ENCODE assay signal across 24 mouse cellular contexts in the genomic region with DNA sequence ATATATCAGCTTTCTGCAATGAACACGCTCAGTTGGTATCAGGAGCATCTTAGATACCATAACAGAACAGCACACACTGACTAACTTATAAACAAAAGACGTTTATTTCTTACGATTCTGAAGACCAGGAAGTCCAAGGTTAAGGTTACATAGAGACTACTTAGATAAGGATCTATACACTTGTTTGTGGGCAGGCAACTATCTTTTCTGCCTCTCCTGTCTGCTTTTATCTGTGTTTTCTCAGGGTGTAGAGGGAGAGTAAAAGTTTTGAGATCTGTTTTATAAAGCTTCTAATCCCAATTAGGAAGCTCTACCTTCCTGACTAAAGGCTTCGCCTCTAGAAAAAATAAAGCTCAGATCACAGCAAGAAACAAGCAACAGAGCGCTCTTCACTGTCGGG.
DNase-seq lines count a peak whose midpoint lies in the region; ATAC-seq and TF ChIP-seq lines count a peak whose summit lies in the region.
"Had no signal": no experiment of that assay in that cellular context is flagged by ENCODE, and none has a peak within 500 bp of the region (broad histone marks: within the 10 kb centered on the region; RNA-seq: fewer than 3 reads in every experiment).

No protein-coding gene starts in this region.

- H3K36me3 ChIP-seq in G1E (replicated peaks), result no peaks in the 10 kb centered on the region
- H3K36me3 ChIP-seq in MEL (ENCODE audit: control insufficient read depth in 1 of 2, insufficient read depth in 2 of 2, low read length in 2 of 2), result peaks cover 0 to 6% of the 10 kb centered on the region in 2 experiments; a peak in 2 of 4 replicates

- peak; percentile 40 for ATAC-seq in G1E (ENCODE audit: extremely low read depth, insufficient number of reproducible peaks, low FRiP score, poor library complexity, severe bottlenecking)
- ATAC-seq: activated CD4-positive, CD25-positive, alpha-beta regulatory T cell, adult 4 months; CD4-positive, CD25-positive, alpha-beta regulatory T cell, adult 4 months; Patski had no signal

- TF ChIP-seq EP300 in MEL (IDR thresholded peaks at IDR 0.05; ENCODE audit: low read depth in 1 of 2, low read length in 2 of 2), result peak; percentile 43 to 60; a peak in 3 of 4 replicates

- H3K9ac ChIP-seq in MEL (ENCODE audit: control insufficient read depth, low read depth, low read length, poor library complexity, severe bottlenecking), result no peak overlapping the region

- TF ChIP-seq CTCF in G1E (IDR thresholded peaks at IDR 0.05; ENCODE audit: low read depth, low read length) (no peak), MEL (IDR thresholded peaks at IDR 0.05 in 2 of 3, conservative IDR thresholded peaks at IDR 0.05 in 1 of 3; ENCODE audit: control insufficient read depth in 1 of 3, insufficient read depth in 1 of 3, low read depth in 2 of 3, low read length in 3 of 3, poor library complexity in 1 of 3, severe bottlenecking in 1 of 3) (no peak)

- peaks cover 7% of the 10 kb centered on the region; the same call in 1 of the 2 replicates for H3K27me3 ChIP-seq in G1E (ENCODE audit: insufficient read depth, low read length)
- H3K27me3 ChIP-seq in MEL (ENCODE audit: control insufficient read depth in 1 of 2, insufficient read depth in 2 of 2, low read length in 2 of 2), result no peaks in the 10 kb centered on the region; a peak in 2 of 4 replicates
- H3K27me3 ChIP-seq: CH12.LX had no signal

- no peak overlapping the region for H3K4me3 ChIP-seq in G1E (ENCODE audit: low read depth, low read length)
- H3K4me3 ChIP-seq in MEL (ENCODE audit: control insufficient read depth in 1 of 2, insufficient read depth in 1 of 2, low read depth in 2 of 2, low read length in 2 of 2), result no peak overlapping the region

- no peak overlapping the region for H3K27ac ChIP-seq in MEL (ENCODE audit: control insufficient read depth, low read depth, low read length)

- no peak for TF ChIP-seq RAD21 in MEL (IDR thresholded peaks at IDR 0.05; ENCODE audit: low read depth, low read length)

- H3K4me1 ChIP-seq in G1E (ENCODE audit: insufficient read depth, low read depth, low read length), result peaks cover 6% of the 10 kb centered on the region; the same call in 1 of the 2 replicates
- H3K4me1 ChIP-seq in MEL (ENCODE audit: control insufficient read depth in 1 of 2, insufficient read depth in 2 of 2, low read length in 2 of 2), result peaks cover 0 to 2% of the 10 kb centered on the region in 2 experiments; a peak in 1 of 4 replicates

- no peaks in the 10 kb centered on the region for H3K79me2 ChIP-seq in MEL (ENCODE audit: control insufficient read depth, insufficient read depth, low read length, poor library complexity)

- DNase-seq in CD4-positive helper T cell, adult 2 months (ENCODE audit: low read depth, low spot score), result peak; percentile 18
- DNase-seq in G1E (ENCODE audit: low spot score) (no peak), MEL (ENCODE audit: low read depth, low spot score) (no peak), liver (no peak)
- peak; percentile 27 for DNase-seq in induced T-regulatory cell, adult 2 months (ENCODE audit: low read depth)
- DNase-seq in embryo, embryonic 10 days (ENCODE audit: low spot score), result no peak
- no peak for DNase-seq in natural killer cell, adult 2 months (ENCODE audit: low spot score in 2 of 2)
- DNase-seq in adrenal gland, adult 2 months, result no peak
- DNase-seq: adrenal gland, adult 8-10 months; adrenal gland, postnatal 10 days; adrenal gland, postnatal 14 days; adrenal gland, postnatal 25 days; adrenal gland, postnatal 36 days; B cell, adult 2 months; cerebellum, adult 11 months; cerebellum, adult 11-12 months; cerebellum, adult 18-20 months; cerebellum, adult 2 months; cerebellum, adult 8-10 months; cerebellum, adult 9-10 months had no signal

- TF ChIP-seq POLR2A in MEL (IDR thresholded peaks at IDR 0.05; ENCODE audit: control insufficient read depth in 1 of 2, insufficient read depth in 1 of 2, low read depth in 1 of 2, low read length in 2 of 2, poor library complexity in 1 of 2), result no peak

- no peaks in the 10 kb centered on the region for H3K9me3 ChIP-seq in G1E (replicated peaks)
- no peaks in the 10 kb centered on the region for H3K9me3 ChIP-seq in MEL (replicated peaks; ENCODE audit: insufficient read depth, low read length)

TF ChIP-seq in MEL, 35 proteins besides CTCF, POLR2A, EP300 and RAD21:
- TF ChIP-seq ZC3H11A (IDR thresholded peaks at IDR 0.05; ENCODE audit: low read depth, low read length) (no peak), MXI1 (IDR thresholded peaks at IDR 0.05; ENCODE audit: low read depth, low read length) (no peak), HCFC1 (IDR thresholded peaks at IDR 0.05; ENCODE audit: low read depth, low read length) (no peak), ETS1 (IDR thresholded peaks at IDR 0.05; ENCODE audit: low read depth, low read length) (no peak), TAL1 (IDR thresholded peaks at IDR 0.05; ENCODE audit: low read length) (no peak), JUND (IDR thresholded peaks at IDR 0.05; ENCODE audit: low read depth, low read length) (no peak), MEF2A (IDR thresholded peaks at IDR 0.05; ENCODE audit: extremely low read depth, insufficient replicate concordance, low read depth, low read length, poor library complexity, severe bottlenecking) (no peak), GATA1 (IDR thresholded peaks at IDR 0.05; ENCODE audit: low read depth, low read length) (peak; percentile 81), MAFK (IDR thresholded peaks at IDR 0.05; ENCODE audit: borderline replicate concordance, low read depth, low read length) (no peak), SIN3A (IDR thresholded peaks at IDR 0.05; ENCODE audit: low read length) (no peak), TCF12 (IDR thresholded peaks at IDR 0.05; ENCODE audit: low read depth, low read length) (peak; percentile 64)
TF ChIP-seq in MEL: peak in this region for 2.

Comparison
In these comparisons a context has a peak if more than half of its experiments do, and no peak if none do; other contexts are left out.
1. DNase-seq: peak in CD4-positive helper T cell, adult 2 months (single experiment) and induced T-regulatory cell, adult 2 months (single experiment); none in G1E (single experiment), MEL (single experiment), embryo, embryonic 10 days (single experiment), liver (single experiment), natural killer cell, adult 2 months (0 of 2) and adrenal gland, adult 2 months (single experiment).